Mouse (Mus musculus) liver, embryonic 12.5 days (tissue): Measurements from ENCODE around the gene Myl3. TPM values are rescaled to one million over a fixed set of nuclear protein-coding genes. Genes with fewer than 3 reads are reported as not detected.

Source experiments
- ATAC-seq: fragments of 200-750 bp; cut with Nextera tagmentation; 2 replicates; pipeline ENCODE4 v1.8.0; 2017; ENCODE audit warnings: moderate number of reproducible peaks, mild to moderate bottlenecking, moderate library complexity
- H3K27ac ChIP-seq: fragments of 300-500 bp; sonication (generic); 2 replicates; pipeline ENCODE4 v1.5.1; 2016; ENCODE audit warnings: mild to moderate bottlenecking
- H3K27me3 ChIP-seq: fragments of 300-500 bp; sonication (generic); replicated peaks from 2 replicates; pipeline ENCODE4 v1.6.1; 2016; ENCODE audit warnings: mild to moderate bottlenecking, moderate library complexity
- H3K36me3 ChIP-seq: fragments of 300-500 bp; sonication (generic); 2 replicates; pipeline ENCODE4 v1.6.1; 2016; ENCODE audit warnings: mild to moderate bottlenecking, moderate library complexity
- H3K4me1 ChIP-seq: fragments of 300-500 bp; sonication (generic); 2 replicates; pipeline ENCODE4 v1.6.1; 2016
- H3K4me2 ChIP-seq: fragments of 300-500 bp; sonication (generic); 2 replicates; pipeline ENCODE4 v1.6.1; 2016; ENCODE audit warnings: mild to moderate bottlenecking, moderate library complexity
- H3K4me3 ChIP-seq: fragments of 300-500 bp; sonication (generic); 2 replicates; pipeline ENCODE4 v1.5.1; 2016; ENCODE audit warnings: mild to moderate bottlenecking, moderate library complexity
- H3K9ac ChIP-seq: fragments of 300-500 bp; sonication (generic); 2 replicates; pipeline ENCODE4 v1.6.1; 2016; ENCODE audit warnings: mild to moderate bottlenecking, moderate library complexity
- H3K9me3 ChIP-seq: fragments of 300-500 bp; sonication (generic); replicated peaks from 2 replicates; pipeline ENCODE4 v1.6.1; 2016; ENCODE audit warnings: mild to moderate bottlenecking, moderate library complexity
- WGBS: fragments of 180-500 bp; shearing (Covaris S2); methylation state at CpG from one replicate; pipeline ENCODE4 v1.1.7; 2016; ENCODE audit not compliant: insufficient replicate concordance; 5-methylcytosine and 5-hydroxymethylcytosine counted together
- polyA plus RNA-seq: library from polyadenylated mRNA; unstranded; fragments of >200 nt; fragmentation: Nextera tagmentation; extraction: Ambion mirVana; gene quantifications from 2 replicates; pipeline ENCODE4 v1.2.1, GENCODE M21; 2016

Myl3 gene
- polyA plus RNA-seq: 0.48 and 1.6 TPM in 2 replicates

DNA sequence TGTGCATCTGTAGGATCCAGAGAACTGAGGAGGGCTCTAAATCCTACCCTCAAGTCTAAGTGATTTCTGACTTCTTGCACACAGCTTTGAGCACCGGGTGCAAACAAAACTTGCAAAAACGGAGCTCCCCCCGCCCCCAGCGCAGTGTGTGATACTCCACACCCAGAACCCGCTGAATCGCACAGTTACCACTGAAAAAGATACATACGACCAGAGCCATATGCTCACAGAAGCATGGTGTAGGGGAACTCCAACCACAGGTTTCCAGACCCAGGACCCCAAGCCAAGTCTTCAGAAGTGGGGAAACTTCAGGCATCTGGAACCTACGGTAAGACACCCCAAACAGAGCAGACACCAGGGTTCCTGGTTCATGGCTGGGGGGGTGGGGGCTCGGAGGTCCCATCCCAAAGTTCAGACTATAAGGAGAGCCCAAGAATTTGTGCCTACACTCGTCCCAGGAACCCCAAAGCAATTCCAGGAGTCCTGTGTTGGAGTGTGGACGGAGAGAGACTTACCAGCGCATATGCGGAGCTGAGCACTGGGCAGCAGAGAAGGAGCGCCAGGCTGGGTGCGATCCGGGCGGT is at the start of gene Myl3:
Myl3 (plus strand) TSS at position 151 of the 584 bp plus-strand sequence.
- Histone ChIP-seq H3K36me3 (no peaks in the 10 kb centered on the region), H3K4me2 (peak within 1 kb of the TSS; percentile 72), H3K27me3 (peaks cover 94% of the 10 kb centered on the region), H3K9me3 (no peaks in the 10 kb centered on the region), H3K9ac (peak within 1 kb of the TSS; percentile 63), H3K27ac (0 out of 2 replicates have a peak within 1 kb of the TSS, but pooled peaks have one; percentile 54), H3K4me1 (peaks cover 32% of the 10 kb centered on the region), H3K4me3 (peak within 1 kb of the TSS; percentile 58)
- 7% methylated on average over 17 of the region's 17 CpGs for WGBS
- no peak for ATAC-seq

DNA sequence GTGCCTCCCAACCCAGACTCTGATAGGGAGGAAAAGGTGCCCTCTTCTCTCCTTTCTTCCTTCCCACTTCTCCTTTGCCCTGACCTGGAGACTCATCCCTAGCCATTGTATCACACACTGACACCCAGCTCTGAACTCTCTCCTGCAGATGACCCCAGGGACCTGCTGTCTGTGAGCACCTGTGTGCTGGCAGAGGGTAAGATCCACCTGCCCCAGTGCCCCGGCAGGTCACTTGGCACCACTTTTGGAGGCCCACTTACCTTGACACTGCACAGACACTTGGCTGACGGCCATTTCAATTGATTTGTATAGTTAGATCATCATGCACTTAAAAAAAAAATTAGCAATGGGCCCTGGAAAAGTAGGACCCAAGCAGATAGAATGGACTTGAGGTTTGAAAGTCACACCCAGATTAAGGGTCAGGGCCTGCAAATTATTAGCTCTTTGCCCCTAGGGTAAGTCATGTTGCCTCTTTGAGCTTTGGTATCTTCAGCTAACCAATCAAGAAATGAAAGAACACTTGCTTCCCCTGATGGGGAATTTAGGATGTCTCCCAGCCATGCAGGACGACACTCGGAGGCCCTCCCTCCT is 46.4 kb upstream of the Myl3 start:
- Histone ChIP-seq H3K36me3 (peaks cover 47% of the 10 kb centered on the region), H3K9ac (no peak overlapping the region), H3K4me1 (peaks cover 18% of the 10 kb centered on the region), H3K4me2 (no peak overlapping the region), H3K27ac (no peak overlapping the region), H3K9me3 (no peaks in the 10 kb centered on the region), H3K27me3 (no peaks in the 10 kb centered on the region), H3K4me3 (no peak overlapping the region)
- WGBS: 75% methylated on average over 4 of the region's 4 CpGs
- ATAC-seq: no peak

DNA sequence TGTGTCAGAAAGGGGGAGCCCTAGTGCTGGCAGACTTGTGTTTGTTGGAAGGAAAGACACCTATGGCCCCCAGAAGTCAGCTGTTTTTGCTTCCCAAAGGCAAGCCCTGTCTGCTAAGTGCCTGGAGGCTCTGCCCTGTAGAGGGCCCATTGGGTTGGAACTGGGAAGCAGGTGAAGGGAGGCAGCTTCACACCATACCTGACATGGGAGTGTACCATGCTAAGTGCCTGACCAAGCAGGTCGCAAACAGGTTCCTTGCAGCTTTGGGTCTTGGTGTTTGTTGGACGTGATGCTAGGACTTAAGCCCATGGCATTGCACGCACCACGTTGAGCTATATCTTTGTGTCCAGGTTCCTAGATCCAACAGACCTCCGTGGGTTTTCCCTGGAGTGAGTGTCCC is 45.2 kb upstream of the Myl3 start:
- ATAC-seq: no peak
- no peaks in the 10 kb centered on the region for H3K27me3 ChIP-seq
- H3K27ac ChIP-seq: no peak overlapping the region
- no peak overlapping the region for H3K9ac ChIP-seq
- H3K4me1 ChIP-seq: peaks cover 30% of the 10 kb centered on the region
- H3K36me3 ChIP-seq: peaks cover 58% of the 10 kb centered on the region
- no peak overlapping the region for H3K4me3 ChIP-seq
- no peak overlapping the region for H3K4me2 ChIP-seq
- H3K9me3 ChIP-seq: no peaks in the 10 kb centered on the region
- 80% methylated on average over 5 of the region's 5 CpGs for WGBS

DNA sequence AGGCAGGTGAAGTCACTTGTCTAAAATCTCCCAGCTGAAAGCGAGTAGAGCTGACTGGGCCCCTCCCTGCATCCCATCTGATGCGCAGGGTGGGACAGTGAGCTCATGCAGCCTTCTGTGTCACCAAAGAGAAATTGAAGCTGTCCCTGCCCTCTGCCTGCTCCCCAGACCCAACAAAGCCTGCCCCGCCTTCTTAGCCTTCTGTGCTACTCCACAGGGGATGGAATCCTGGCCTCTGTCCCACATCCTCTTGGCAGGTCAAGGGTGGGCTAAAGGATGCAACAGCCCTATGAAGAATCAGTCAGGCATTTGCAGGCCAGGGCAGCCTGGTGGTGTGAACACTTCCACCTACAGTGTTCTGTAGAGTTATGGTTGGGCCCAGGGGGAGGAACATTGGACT is 44.2 kb upstream of the Myl3 start:
- H3K27me3 ChIP-seq: no peaks in the 10 kb centered on the region
- ATAC-seq: no peak
- H3K4me3 ChIP-seq: no peak overlapping the region
- H3K4me2 ChIP-seq: no peak overlapping the region
- WGBS: 75% methylated on average over 3 of the region's 3 CpGs
- no peak overlapping the region for H3K9ac ChIP-seq
- no peak overlapping the region for H3K27ac ChIP-seq
- H3K9me3 ChIP-seq: no peaks in the 10 kb centered on the region
- peaks cover 62% of the 10 kb centered on the region for H3K36me3 ChIP-seq
- peaks cover 37% of the 10 kb centered on the region for H3K4me1 ChIP-seq

DNA sequence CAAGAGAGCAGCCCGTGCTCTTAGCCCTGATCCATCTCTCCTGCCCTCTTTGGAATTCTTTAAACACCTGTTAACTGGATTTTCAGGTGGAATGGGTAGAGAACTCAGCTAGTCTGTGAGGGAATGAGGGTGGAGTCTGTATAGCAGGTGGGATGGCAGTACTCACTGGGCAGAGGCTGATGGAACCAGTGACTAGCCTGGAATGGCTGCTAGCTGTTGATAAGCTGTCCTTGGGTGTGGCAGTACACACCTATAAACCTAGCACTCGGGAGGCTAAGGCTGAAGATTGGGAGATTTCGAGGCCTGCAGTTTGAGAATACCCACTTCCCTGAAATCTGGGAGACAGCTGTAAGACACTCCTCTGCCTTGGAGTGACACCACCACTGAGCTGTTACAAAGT is 42.1 kb upstream of the Myl3 start:
- Histone ChIP-seq H3K36me3 (peaks cover 50% of the 10 kb centered on the region), H3K9ac (no peak overlapping the region), H3K4me3 (no peak overlapping the region), H3K9me3 (no peaks in the 10 kb centered on the region), H3K27me3 (no peaks in the 10 kb centered on the region), H3K4me1 (peaks cover 56% of the 10 kb centered on the region), H3K4me2 (peak overlapping the region; percentile 2; the same call in 1 of the 2 replicates), H3K27ac (peak overlapping the region; percentile 18; the same call in 1 of the 2 replicates)
- ATAC-seq: peak; percentile 95
- 53% methylated on average over 3 of the region's 3 CpGs for whole genome bisulfite sequencing

DNA sequence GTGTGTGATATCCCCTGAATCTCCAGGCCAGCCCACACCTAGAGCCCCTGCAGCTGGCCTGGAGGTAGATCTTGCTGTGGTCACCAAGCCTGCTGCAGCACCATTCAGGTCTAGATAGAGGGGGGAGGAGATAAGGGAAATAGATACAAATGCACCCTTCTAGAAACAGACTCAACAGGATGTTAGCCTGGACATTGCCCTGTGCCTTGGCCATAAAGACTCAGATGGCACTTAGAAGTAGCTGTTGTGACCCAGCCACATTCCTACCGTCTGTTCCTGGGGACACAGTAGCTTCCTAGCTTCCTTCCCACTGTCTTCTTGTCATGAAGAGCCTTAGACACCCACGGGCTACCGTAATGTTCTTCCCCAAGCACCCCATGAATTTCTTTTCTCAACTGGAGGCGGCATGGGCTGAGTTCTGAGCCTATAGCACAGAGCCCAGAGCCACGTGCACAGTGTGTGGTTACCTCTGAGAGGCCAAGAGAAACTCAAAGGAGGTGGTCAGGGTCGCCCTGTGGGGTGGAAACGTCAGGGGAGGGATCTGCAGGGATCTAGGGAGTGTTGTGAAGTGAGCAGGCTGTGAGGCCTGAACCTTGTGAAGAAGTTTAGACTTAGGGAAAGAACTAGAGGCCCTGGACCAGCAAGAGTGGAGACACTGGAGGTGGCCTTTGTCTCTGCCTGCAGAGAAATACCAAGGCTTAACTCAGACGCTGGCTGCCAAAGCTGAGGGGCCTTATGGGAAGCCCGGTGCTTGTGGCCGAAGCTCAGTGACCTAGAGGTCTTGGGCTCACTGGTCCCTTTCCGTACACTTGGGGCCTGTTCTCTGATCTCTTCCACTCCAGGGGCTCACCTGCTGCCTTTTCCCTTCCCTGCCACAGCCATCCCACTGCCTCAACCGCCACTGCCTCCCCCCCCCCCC is 40.3 kb upstream of the Myl3 start:
- Histone ChIP-seq H3K9ac (no peak overlapping the region), H3K27me3 (no peaks in the 10 kb centered on the region), H3K27ac (no peak overlapping the region), H3K36me3 (peaks cover 40% of the 10 kb centered on the region), H3K4me2 (no peak overlapping the region), H3K9me3 (no peaks in the 10 kb centered on the region), H3K4me3 (no peak overlapping the region), H3K4me1 (peaks cover 58% of the 10 kb centered on the region)
- WGBS: 77% methylated on average over 11 of the region's 12 CpGs
- ATAC-seq: no peak

DNA sequence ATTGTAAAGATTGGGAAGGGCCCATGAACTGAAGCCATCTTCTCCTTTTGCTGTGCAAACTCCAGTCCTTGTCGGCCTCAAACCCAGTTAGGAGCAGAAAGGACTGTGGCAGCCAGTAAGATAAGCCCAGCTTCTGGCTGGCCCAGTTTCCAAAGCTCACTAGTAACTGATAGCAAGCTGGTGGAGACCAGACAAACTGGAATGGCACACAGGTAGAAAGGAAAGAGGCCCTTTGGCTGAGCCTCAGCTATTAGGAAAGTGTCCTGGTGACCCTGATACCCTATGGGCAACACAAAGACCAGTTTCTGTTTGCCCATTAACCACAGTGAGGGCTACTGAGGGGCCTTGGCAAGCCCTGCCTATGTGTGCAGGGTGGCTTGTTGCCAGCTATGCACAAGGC is 38.8 kb upstream of the Myl3 start:
- H3K9me3 ChIP-seq: no peaks in the 10 kb centered on the region
- no peak overlapping the region for H3K4me2 ChIP-seq
- H3K9ac ChIP-seq: no peak overlapping the region
- no peak for ATAC-seq
- no peaks in the 10 kb centered on the region for H3K27me3 ChIP-seq
- H3K36me3 ChIP-seq: peaks cover 38% of the 10 kb centered on the region
- H3K4me3 ChIP-seq: no peak overlapping the region
- WGBS: 51% methylated on average over 1 of the region's 1 CpGs
- no peak overlapping the region for H3K27ac ChIP-seq
- peaks cover 58% of the 10 kb centered on the region for H3K4me1 ChIP-seq

DNA sequence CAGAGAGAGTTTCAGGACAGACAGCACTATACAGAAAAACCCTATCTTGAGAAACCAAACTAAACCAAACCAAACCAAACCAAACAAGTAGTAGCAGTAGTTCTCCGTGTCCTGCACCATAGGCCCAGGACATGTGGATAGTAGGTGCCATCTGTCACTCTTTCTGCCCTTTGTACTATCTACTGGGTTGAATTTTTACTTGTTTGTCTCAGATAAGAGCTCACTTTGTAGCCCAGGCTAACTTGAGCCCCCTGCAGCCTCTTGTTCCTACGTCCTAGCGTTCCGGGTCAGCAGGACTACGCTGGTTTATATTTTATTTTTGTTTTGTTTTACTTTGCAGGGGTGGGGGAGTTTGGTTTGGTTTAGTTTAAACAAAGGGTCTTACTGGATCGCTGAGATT is 37.7 kb upstream of the Myl3 start:
- Histone ChIP-seq H3K9ac (no peak overlapping the region), H3K4me3 (no peak overlapping the region), H3K4me2 (no peak overlapping the region), H3K27ac (no peak overlapping the region), H3K27me3 (no peaks in the 10 kb centered on the region), H3K36me3 (peaks cover 47% of the 10 kb centered on the region), H3K4me1 (peaks cover 52% of the 10 kb centered on the region), H3K9me3 (no peaks in the 10 kb centered on the region)
- WGBS: 76% methylated on average over 6 of the region's 6 CpGs
- ATAC-seq: no peak

DNA sequence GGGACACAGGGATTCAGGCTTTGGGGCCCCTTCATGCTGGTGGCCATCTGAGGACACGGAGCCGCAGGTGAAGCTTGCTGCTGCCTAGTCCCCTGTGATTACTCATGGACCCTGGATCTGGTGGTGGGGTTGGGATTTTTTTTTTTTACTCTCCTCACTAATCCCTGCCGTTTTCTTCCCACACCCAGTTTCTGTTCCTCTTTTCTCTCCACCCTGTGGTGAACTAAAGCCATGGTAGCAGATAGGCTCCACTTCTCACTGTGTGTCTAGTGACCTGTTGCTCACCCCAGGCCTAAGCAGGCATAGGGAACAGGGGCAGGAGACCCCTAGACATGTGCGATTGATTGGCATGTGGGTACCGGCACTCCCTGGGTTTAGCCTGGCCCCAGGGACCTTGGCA is 34.9 kb upstream of the Myl3 start:
- no peaks in the 10 kb centered on the region for H3K27me3 ChIP-seq
- no peak overlapping the region for H3K27ac ChIP-seq
- H3K4me3 ChIP-seq: no peak overlapping the region
- no peak overlapping the region for H3K4me2 ChIP-seq
- no peak for ATAC-seq
- no peaks in the 10 kb centered on the region for H3K9me3 ChIP-seq
- no peak overlapping the region for H3K9ac ChIP-seq
- peaks cover 40% of the 10 kb centered on the region for H3K4me1 ChIP-seq
- 58% methylated on average over 5 of the region's 5 CpGs for WGBS
- H3K36me3 ChIP-seq: peaks cover 47% of the 10 kb centered on the region

DNA sequence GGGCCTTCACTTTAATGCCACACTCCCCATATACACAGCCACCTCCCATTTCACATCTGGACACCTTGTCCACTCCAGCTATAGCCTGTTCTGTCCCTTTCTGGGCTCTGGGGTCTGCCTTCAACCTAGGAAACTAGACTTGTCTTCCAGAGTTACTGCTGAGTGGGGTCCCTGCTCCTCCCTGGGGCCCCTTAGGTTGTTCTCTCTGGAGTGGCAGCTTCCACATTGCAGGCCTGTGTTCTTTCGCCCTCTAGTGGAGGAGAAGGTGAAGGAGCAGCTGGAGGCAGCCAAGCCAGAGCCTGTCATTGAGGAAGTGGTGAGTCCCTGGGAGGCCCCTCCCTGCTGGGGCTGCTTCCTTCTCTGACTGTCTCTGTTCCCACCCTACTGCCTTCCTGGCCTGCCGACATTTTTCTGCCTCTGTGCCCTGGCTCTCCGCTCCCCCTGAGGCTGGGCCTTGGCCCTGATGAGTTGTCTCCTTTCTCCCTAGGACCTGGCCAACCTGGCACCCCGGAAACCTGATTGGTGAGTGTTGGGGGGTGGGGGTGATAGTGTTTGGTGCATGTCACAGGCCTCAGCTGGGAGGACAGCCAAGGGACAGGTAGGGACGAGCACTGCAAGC is 31.9 kb upstream of the Myl3 start:
- Histone ChIP-seq H3K4me3 (peak overlapping the region; percentile 14), H3K27ac (peak overlapping the region; percentile 20; the same call in 1 of the 2 replicates), H3K4me1 (peaks cover 15% of the 10 kb centered on the region), H3K9me3 (no peaks in the 10 kb centered on the region), H3K4me2 (peak overlapping the region; percentile 21), H3K27me3 (no peaks in the 10 kb centered on the region), H3K36me3 (peaks cover 58% of the 10 kb centered on the region), H3K9ac (0 out of 2 replicates have a peak overlapping the region, but pooled peaks have one; percentile 8)
- peak; percentile 76 for ATAC-seq
- 16% methylated on average over 5 of the region's 5 CpGs for WGBS

DNA sequence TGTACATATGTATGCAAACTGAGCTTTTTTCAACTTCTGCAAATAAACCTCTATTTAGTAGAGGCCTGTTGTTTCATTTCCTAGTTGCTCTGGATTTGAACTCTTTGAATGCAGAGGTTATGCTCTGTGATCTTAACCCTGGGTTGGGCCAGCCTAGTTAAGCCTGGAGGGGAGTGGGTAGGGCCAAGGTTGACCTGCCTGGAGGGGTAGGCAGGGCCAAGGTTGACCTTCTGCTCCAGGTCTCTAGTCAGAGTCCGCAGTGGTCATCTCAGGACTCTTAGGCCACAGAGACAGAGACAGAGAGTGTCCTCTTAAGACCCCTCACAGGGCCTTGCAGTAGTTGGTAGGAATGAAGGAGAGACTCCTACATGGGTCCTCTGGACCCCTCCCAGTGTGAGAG is 30.1 kb upstream of the Myl3 start:
- Histone ChIP-seq H3K27me3 (no peaks in the 10 kb centered on the region), H3K27ac (no peak overlapping the region), H3K9ac (no peak overlapping the region), H3K36me3 (peaks cover 56% of the 10 kb centered on the region), H3K4me2 (no peak overlapping the region), H3K9me3 (no peaks in the 10 kb centered on the region), H3K4me3 (no peak overlapping the region), H3K4me1 (peaks cover 15% of the 10 kb centered on the region)
- 93% methylated on average over 1 of the region's 1 CpGs for WGBS
- no peak for ATAC-seq

DNA sequence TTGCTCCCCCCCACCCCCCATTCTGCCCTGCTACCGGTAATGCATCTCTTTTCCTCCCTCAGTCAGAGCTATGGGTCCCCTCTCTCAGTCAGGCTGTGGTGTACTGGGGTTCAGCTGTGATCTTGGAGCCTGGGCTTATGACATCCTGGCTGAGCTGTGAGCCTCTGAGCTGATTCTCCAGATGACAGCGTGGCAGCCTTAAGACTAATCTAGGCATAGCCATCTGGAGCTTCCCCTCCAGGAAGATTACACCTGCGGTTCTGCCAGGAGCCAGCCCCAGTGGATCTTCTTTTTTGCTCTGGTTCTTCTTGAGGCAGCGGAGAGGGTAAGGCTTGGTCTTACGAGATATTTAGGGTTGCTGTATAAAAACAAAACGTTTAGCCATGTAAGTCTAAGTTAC is 29.7 kb upstream of the Myl3 start:
- H3K27ac ChIP-seq: no peak overlapping the region
- no peak overlapping the region for H3K4me2 ChIP-seq
- H3K36me3 ChIP-seq: peaks cover 56% of the 10 kb centered on the region
- H3K27me3 ChIP-seq: no peaks in the 10 kb centered on the region
- 81% methylated on average over 6 of the region's 6 CpGs for WGBS
- no peaks in the 10 kb centered on the region for H3K9me3 ChIP-seq
- ATAC-seq: no peak
- no peak overlapping the region for H3K9ac ChIP-seq
- H3K4me3 ChIP-seq: no peak overlapping the region
- H3K4me1 ChIP-seq: peaks cover 15% of the 10 kb centered on the region
